Mouse (Mus musculus) induced T-regulatory cell, adult 2 months (primary cell): ENCODE measurements around the gene Ccdc175.

Experiments used
- DNase-seq: peaks from one replicate; pipeline ENCODE4 v3.0.0-alpha.2; 2012; ENCODE audit warnings: low read depth

Gene Ccdc175

GRCm38 (mm10) chr12:72184929-72185328 is at the start of gene Ccdc175:
Ccdc175 (minus strand) TSS chr12:72185029.
- DNase-seq = no peak

- no peak for DNase-seq
Measured at GRCm38 (mm10) chr12:72234151-72234550, 49.3 kb upstream of the Ccdc175 start.

GRCm38 (mm10) chr12:72232826-72233790 is 48.3 kb upstream of the Ccdc175 start:
- DNase-seq = no peak

- DNase-seq = no peak
Measured at GRCm38 (mm10) chr12:72232176-72232575, 47.3 kb upstream of the Ccdc175 start.

- DNase-seq = no peak
Measured at GRCm38 (mm10) chr12:72229451-72230196, 44.8 kb upstream of the Ccdc175 start.

GRCm38 (mm10) chr12:72227731-72228130 is 42.9 kb upstream of the Ccdc175 start:
- DNase-seq = no peak

GRCm38 (mm10) chr12:72225371-72225770 is 40.5 kb upstream of the Ccdc175 start:
- no peak for DNase-seq

- no peak for DNase-seq
Measured at GRCm38 (mm10) chr12:72223557-72224102, 38.8 kb upstream of the Ccdc175 start.

- no peak for DNase-seq
Measured at GRCm38 (mm10) chr12:72213554-72213953, 28.7 kb upstream of the Ccdc175 start.

- DNase-seq = no peak
Measured at GRCm38 (mm10) chr12:72200828-72201227, 16.0 kb upstream of the Ccdc175 start.

- DNase-seq = no peak
Measured at GRCm38 (mm10) chr12:72197925-72198486, 13.2 kb upstream of the Ccdc175 start.

GRCm38 (mm10) chr12:72197434-72197833 is 12.6 kb upstream of the Ccdc175 start:
- no peak for DNase-seq

GRCm38 (mm10) chr12:72179561-72179960 is 5.3 kb downstream of the Ccdc175 start:
- no peak for DNase-seq

- DNase-seq = no peak
Measured at GRCm38 (mm10) chr12:72178322-72178721, 6.5 kb downstream of the Ccdc175 start.

- no peak for DNase-seq
Measured at GRCm38 (mm10) chr12:72158421-72158820, 26.4 kb downstream of the Ccdc175 start.

GRCm38 (mm10) chr12:72150786-72151185 is 34.0 kb downstream of the Ccdc175 start:
- no peak for DNase-seq

- no peak for DNase-seq
Measured at GRCm38 (mm10) chr12:72129203-72129602, 55.6 kb downstream of the Ccdc175 start.

- DNase-seq = no peak
Measured at GRCm38 (mm10) chr12:72115686-72116345, 69.0 kb downstream of the Ccdc175 start.

- no peak for DNase-seq
Measured at GRCm38 (mm10) chr12:72115126-72115525, 69.7 kb downstream of the Ccdc175 start.

- peak; percentile 77 for DNase-seq
Measured at GRCm38 (mm10) chr12:72104525-72105281, 80.1 kb downstream of the Ccdc175 start.

- DNase-seq = no peak
Measured at GRCm38 (mm10) chr12:72104027-72104426, 80.8 kb downstream of the Ccdc175 start.
